Mouse (Mus musculus): ENCODE results near the gene Kirrel. TPM values are rescaled to one million over a fixed set of nuclear protein-coding genes. Genes with fewer than 3 reads are reported as not detected.
A peak's percentile ranks its signal among the peaks of the same experiment; 100 is the strongest.

Gene Kirrel
- polyA plus RNA-seq, 1 experiment, result 6.0 TPM

- no peaks in the 10 kb centered on the region for H3K36me3 ChIP-seq (ENCODE audit: control insufficient read depth, insufficient read depth, low read length)
- no peak overlapping the region for H3K4me3 ChIP-seq (ENCODE audit: extremely low read depth, insufficient read depth, insufficient read length)
- TF ChIP-seq CTCF (IDR thresholded peaks at IDR 0.05; ENCODE audit: extremely low read depth, insufficient read depth, insufficient read length, insufficient replicate concordance), result no peak
- WGBS, result 93% methylated on average over 5 of the region's 5 CpGs
- peaks cover 9% of the 10 kb centered on the region; the same call in 1 of the 2 replicates for H3K4me1 ChIP-seq (ENCODE audit: control insufficient read depth, insufficient read depth, insufficient read length)
- H3K27ac ChIP-seq (ENCODE audit: insufficient read depth, low read length), result no peak overlapping the region
- no peak for DNase-seq (ENCODE audit: low read depth in 1 of 2, low spot score in 2 of 2)
- no peaks in the 10 kb centered on the region for H3K27me3 ChIP-seq (ENCODE audit: control insufficient read depth, insufficient read depth, low read length)
Observed at GRCm38 (mm10) chr3:87161601-87162000, 12.9 kb downstream of the Kirrel start.

GRCm38 (mm10) chr3:87160819-87161509, 13.6 kb downstream of the Kirrel start:
- no peak for DNase-seq (ENCODE audit: low read depth in 1 of 2, low spot score in 2 of 2)
- WGBS, result 71% methylated on average over 6 of the region's 6 CpGs
- Histone ChIP-seq H3K36me3 (ENCODE audit: control insufficient read depth, insufficient read depth, low read length) (no peaks in the 10 kb centered on the region), H3K27ac (ENCODE audit: insufficient read depth, low read length) (no peak overlapping the region), H3K4me3 (ENCODE audit: extremely low read depth, insufficient read depth, insufficient read length) (no peak overlapping the region), H3K27me3 (ENCODE audit: control insufficient read depth, insufficient read depth, low read length) (no peaks in the 10 kb centered on the region), H3K4me1 (ENCODE audit: control insufficient read depth, insufficient read depth, insufficient read length) (peaks cover 9% of the 10 kb centered on the region; the same call in 1 of the 2 replicates)
- TF ChIP-seq CTCF (IDR thresholded peaks at IDR 0.05; ENCODE audit: extremely low read depth, insufficient read depth, insufficient read length, insufficient replicate concordance) (no peak), POLR2A (IDR thresholded peaks at IDR 0.05; ENCODE audit: low read depth, low read length) (no peak)

- 92% methylated on average over 7 of the region's 7 CpGs for WGBS
Observed at GRCm38 (mm10) chr3:87159190-87159589, 15.4 kb downstream of the Kirrel start.

GRCm38 (mm10) chr3:87157767-87158291, 16.7 kb downstream of the Kirrel start:
- H3K36me3 ChIP-seq (ENCODE audit: control insufficient read depth, insufficient read depth, low read length), result no peaks in the 10 kb centered on the region
- H3K4me1 ChIP-seq (ENCODE audit: control insufficient read depth, insufficient read depth, insufficient read length), result no peaks in the 10 kb centered on the region; the same call in 1 of the 2 replicates
- H3K4me3 ChIP-seq (ENCODE audit: extremely low read depth, insufficient read depth, insufficient read length), result no peak overlapping the region
- DNase-seq (ENCODE audit: low read depth in 1 of 2, low spot score in 2 of 2), result no peak
- no peaks in the 10 kb centered on the region for H3K27me3 ChIP-seq (ENCODE audit: control insufficient read depth, insufficient read depth, low read length)
- 70% methylated on average over 12 of the region's 12 CpGs for WGBS
- TF ChIP-seq POLR2A (IDR thresholded peaks at IDR 0.05; ENCODE audit: low read depth, low read length) (no peak), CTCF (IDR thresholded peaks at IDR 0.05; ENCODE audit: extremely low read depth, insufficient read depth, insufficient read length, insufficient replicate concordance) (no peak)
- peak overlapping the region; percentile 9 for H3K27ac ChIP-seq (ENCODE audit: insufficient read depth, low read length)

More at GRCm38 (mm10) chr3:87159190-87159589, 15.4 kb downstream of the Kirrel start:
- TF ChIP-seq POLR2A (IDR thresholded peaks at IDR 0.05; ENCODE audit: low read depth, low read length) (no peak), CTCF (IDR thresholded peaks at IDR 0.05; ENCODE audit: extremely low read depth, insufficient read depth, insufficient read length, insufficient replicate concordance) (no peak)
- Histone ChIP-seq H3K4me3 (ENCODE audit: extremely low read depth, insufficient read depth, insufficient read length) (no peak overlapping the region), H3K4me1 (ENCODE audit: control insufficient read depth, insufficient read depth, insufficient read length) (peaks cover 9% of the 10 kb centered on the region; the same call in 1 of the 2 replicates), H3K27me3 (ENCODE audit: control insufficient read depth, insufficient read depth, low read length) (no peaks in the 10 kb centered on the region), H3K27ac (ENCODE audit: insufficient read depth, low read length) (no peak overlapping the region), H3K36me3 (ENCODE audit: control insufficient read depth, insufficient read depth, low read length) (no peaks in the 10 kb centered on the region)
- DNase-seq (ENCODE audit: low read depth in 1 of 2, low spot score in 2 of 2), result no peak

- H3K27me3 ChIP-seq (ENCODE audit: control insufficient read depth, insufficient read depth, low read length), result no peaks in the 10 kb centered on the region
Observed at GRCm38 (mm10) chr3:87157297-87157696, 17.2 kb downstream of the Kirrel start.

GRCm38 (mm10) chr3:87154398-87155287, 19.9 kb downstream of the Kirrel start:
- DNase-seq (ENCODE audit: low read depth in 1 of 2, low spot score in 2 of 2), result no peak
- no peaks in the 10 kb centered on the region; the same call in 1 of the 2 replicates for H3K4me1 ChIP-seq (ENCODE audit: control insufficient read depth, insufficient read depth, insufficient read length)
- no peaks in the 10 kb centered on the region for H3K36me3 ChIP-seq (ENCODE audit: control insufficient read depth, insufficient read depth, low read length)
- H3K27me3 ChIP-seq (ENCODE audit: control insufficient read depth, insufficient read depth, low read length), result no peaks in the 10 kb centered on the region
- no peak overlapping the region for H3K27ac ChIP-seq (ENCODE audit: insufficient read depth, low read length)
- TF ChIP-seq CTCF (IDR thresholded peaks at IDR 0.05; ENCODE audit: extremely low read depth, insufficient read depth, insufficient read length, insufficient replicate concordance) (no peak), POLR2A (IDR thresholded peaks at IDR 0.05; ENCODE audit: low read depth, low read length) (no peak)
- WGBS, result 84% methylated on average over 15 of the region's 15 CpGs
- H3K4me3 ChIP-seq (ENCODE audit: extremely low read depth, insufficient read depth, insufficient read length), result no peak overlapping the region

More at GRCm38 (mm10) chr3:87157297-87157696, 17.2 kb downstream of the Kirrel start:
- no peak for TF ChIP-seq CTCF (IDR thresholded peaks at IDR 0.05; ENCODE audit: extremely low read depth, insufficient read depth, insufficient read length, insufficient replicate concordance)
- 78% methylated on average over 6 of the region's 6 CpGs for WGBS
- DNase-seq (ENCODE audit: low read depth in 1 of 2, low spot score in 2 of 2), result no peak
- Histone ChIP-seq H3K27ac (ENCODE audit: insufficient read depth, low read length) (peak overlapping the region; percentile 9), H3K36me3 (ENCODE audit: control insufficient read depth, insufficient read depth, low read length) (no peaks in the 10 kb centered on the region), H3K4me1 (ENCODE audit: control insufficient read depth, insufficient read depth, insufficient read length) (no peaks in the 10 kb centered on the region; the same call in 1 of the 2 replicates), H3K4me3 (ENCODE audit: extremely low read depth, insufficient read depth, insufficient read length) (no peak overlapping the region)

Measured in spleen, adult 2 months (tissue).